Mouse (Mus musculus) embryonic fibroblast, embryonic 13.5 days (primary cell): Measurements from ENCODE around the gene Snx12. TPM values are rescaled to one million over a fixed set of nuclear protein-coding genes. Genes with fewer than 3 reads are reported as not detected.

Source experiments
- H3K27ac ChIP-seq: 2 replicates; pipeline ENCODE4 v1.5.1; 2012; ENCODE audit warnings: low read length, control low read depth, inconsistent platforms; ENCODE audit not compliant: insufficient read depth
- H3K4me1 ChIP-seq: 2 replicates; pipeline ENCODE4 v1.6.1; 2011; ENCODE audit warnings: low read length; ENCODE audit not compliant: control insufficient read depth, insufficient read depth
- H3K4me3 ChIP-seq: 2 replicates; pipeline ENCODE4 v1.5.1; 2011; ENCODE audit warnings: mild to moderate bottlenecking, control low read depth, low read length; ENCODE audit not compliant: insufficient read depth
- CTCF ChIP-seq: IDR thresholded peaks from 2 replicates; pipeline ENCODE4 v1.5.1; 2011; ENCODE audit warnings: mild to moderate bottlenecking, control low read depth, low read length, moderate library complexity, borderline replicate concordance; ENCODE audit not compliant: insufficient read depth
- POLR2A ChIP-seq: IDR thresholded peaks from 2 replicates; pipeline ENCODE4 v1.6.1; 2011; ENCODE audit warnings: low read depth, mild to moderate bottlenecking, control low read depth, low read length, moderate library complexity
- polyA plus RNA-seq: library from polyadenylated mRNA; stranded (reverse); fragments of >200 nt; gene quantifications from 2 replicates; pipeline ENCODE4 v1.2.4, GENCODE M21; 2011; ENCODE audit warnings: low read depth; ENCODE audit not compliant: missing spikeins, insufficient read length

The Snx12 gene
- 73.9 and 83.3 TPM in 2 replicates for polyA plus RNA-seq

DNA sequence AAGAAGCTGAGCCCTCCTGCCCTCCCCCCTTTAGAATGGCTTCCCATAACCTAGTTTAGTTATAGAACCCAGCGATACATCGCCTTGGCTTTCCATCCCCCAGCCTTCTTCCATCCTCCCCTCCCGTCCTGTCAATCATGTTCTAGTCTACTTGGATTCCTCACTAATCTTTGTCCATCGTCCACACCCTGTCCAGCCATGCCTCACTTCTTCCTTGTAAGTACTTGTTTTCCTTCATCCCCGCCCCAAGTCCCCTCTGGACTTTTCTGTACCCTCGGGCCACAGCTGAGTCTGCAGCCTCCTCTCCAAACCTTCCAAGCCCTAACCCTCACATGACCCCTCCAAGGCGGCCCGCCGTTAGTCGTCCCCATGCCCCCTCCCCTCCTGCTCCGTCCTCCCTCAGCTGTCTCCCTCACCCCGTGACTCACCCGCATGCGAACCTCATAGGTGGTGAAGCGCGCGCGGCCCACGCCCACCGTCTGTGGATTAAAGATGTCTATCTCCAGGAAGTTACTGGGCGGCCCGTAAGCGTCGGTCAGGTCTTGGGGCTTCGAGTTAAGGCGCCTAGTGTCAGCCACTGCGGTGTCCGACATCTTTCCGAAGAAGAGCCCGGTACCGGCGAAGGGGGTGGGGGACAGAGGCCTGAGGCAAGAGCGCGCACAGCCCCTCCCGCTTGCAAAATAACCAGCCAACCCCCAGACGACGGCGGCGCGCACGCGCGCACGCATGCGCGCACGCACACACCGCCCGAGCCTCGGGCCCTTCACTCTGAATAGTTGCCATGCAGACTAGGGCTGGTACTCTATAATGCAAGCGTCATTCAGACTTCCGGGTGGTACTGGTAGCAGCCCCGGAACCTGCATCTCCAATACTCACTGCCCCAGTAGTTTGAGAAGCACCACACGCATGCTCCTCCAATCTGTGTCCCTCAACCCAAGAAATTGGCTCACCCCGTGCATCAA lies at the start of gene Snx12:
TSS of gene Snx12 (minus strand) at position 730 of the 962 bp plus-strand sequence.
- TF ChIP-seq POLR2A (peak; percentile 68), CTCF (no peak)
- Histone ChIP-seq H3K4me1 (no peaks in the 10 kb centered on the region), H3K4me3 (peak within 1 kb of the TSS; percentile 71), H3K27ac (peak within 1 kb of the TSS; percentile 86)

GRCm38 (mm10) chrX:101268755-101269124 lies 46.4 kb upstream of the Snx12 start, which contains the start of gene Gm20489:
Gene Gm20489, minus strand, starts transcription at chrX:101269023.
- TF ChIP-seq CTCF (no peak), POLR2A (no peak)
- Histone ChIP-seq H3K4me3 (no peak within 1 kb of the TSS), H3K4me1 (no peaks in the 10 kb centered on the region), H3K27ac (no peak within 1 kb of the TSS)

- no peaks in the 10 kb centered on the region for H3K4me1 ChIP-seq
- H3K4me3 ChIP-seq: no peak within 1 kb of the TSS
- TF ChIP-seq CTCF (no peak), POLR2A (no peak)
- no peak within 1 kb of the TSS for H3K27ac ChIP-seq
Measured at GRCm38 (mm10) chrX:101268025-101268754, 45.8 kb upstream of the Snx12 start, which contains the start of gene Il2rg. Gene Il2rg, minus strand, starts transcription at chrX:101268255.

DNA sequence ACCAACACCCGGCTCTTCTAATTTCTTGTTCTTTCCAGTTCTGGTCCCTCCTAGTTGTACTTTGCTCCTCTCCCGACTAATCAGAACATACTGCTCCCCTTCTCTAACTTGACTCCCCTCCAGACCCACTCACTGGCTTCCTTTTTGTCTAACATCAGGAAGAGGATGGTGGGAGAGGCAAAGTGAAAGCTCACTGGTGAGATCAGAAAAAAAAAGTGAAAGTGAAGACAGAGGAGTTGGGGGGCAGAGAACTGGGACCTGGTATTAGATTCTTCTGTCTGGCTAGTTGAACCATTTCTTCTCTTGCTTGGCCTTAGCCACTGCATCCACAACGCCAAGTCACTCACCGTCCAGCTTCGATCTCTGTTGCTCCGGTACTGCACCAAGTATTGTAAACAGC lies 44.3 kb upstream of the Snx12 start:
- Histone ChIP-seq H3K4me3 (no peak overlapping the region), H3K4me1 (no peaks in the 10 kb centered on the region), H3K27ac (no peak overlapping the region)
- TF ChIP-seq CTCF (no peak), POLR2A (no peak)

DNA sequence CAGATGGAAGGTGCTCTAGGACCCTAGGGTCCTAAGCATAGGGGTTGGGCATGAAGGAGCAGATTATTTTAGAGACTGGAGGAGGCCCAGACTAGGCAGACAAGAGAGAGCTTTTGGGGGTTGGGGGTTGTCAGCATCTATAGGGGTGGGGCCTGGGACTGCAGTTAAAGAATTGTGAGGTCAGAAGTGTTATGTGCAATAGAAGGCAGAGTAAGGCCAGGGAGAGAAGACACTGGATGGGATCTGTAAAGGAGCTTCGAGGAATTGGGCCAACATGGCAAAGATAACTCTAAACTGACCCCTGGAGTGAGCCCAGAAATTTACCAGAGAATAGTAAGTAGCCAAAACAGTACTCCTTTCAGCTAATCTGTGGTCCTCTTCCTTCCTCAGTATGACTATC lies 41.5 kb upstream of the Snx12 start, which contains the start of gene Gm614:
TSS of gene Gm614 (minus strand) at position 101 of the 400 bp plus-strand sequence.
- TF ChIP-seq CTCF (no peak), POLR2A (no peak)
- H3K4me1 ChIP-seq: no peaks in the 10 kb centered on the region
- no peak within 1 kb of the TSS for H3K27ac ChIP-seq
- H3K4me3 ChIP-seq: no peak within 1 kb of the TSS

GRCm38 (mm10) chrX:101260441-101261325 lies 38.3 kb upstream of the Snx12 start:
- Histone ChIP-seq H3K4me1 (no peaks in the 10 kb centered on the region), H3K27ac (no peak overlapping the region), H3K4me3 (no peak overlapping the region)
- no peak for TF ChIP-seq CTCF

DNA sequence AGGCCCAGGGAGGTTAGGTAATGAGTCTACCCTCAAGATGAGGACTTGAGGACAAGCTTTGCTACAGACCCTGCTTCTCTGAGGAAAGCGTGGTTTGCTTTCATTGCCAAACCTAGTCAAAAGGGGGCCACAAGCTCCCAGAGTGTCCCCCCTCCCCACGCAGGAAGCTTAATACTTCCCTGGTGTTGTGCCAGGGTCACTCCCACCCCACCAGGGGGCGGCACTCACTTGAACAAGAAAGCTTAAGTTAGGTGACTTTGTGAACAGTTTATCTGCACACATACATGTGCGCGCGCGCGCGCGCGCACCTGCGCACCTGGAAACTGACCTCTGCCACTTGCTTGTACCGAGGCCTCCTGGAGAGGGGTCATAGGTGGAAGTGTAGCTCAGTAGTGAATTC lies 34.2 kb upstream of the Snx12 start:
- no peak overlapping the region for H3K4me3 ChIP-seq
- no peaks in the 10 kb centered on the region for H3K4me1 ChIP-seq
- no peak for TF ChIP-seq CTCF
- H3K27ac ChIP-seq: no peak overlapping the region

GRCm38 (mm10) chrX:101254740-101255139 lies 32.4 kb upstream of the Snx12 start:
- Histone ChIP-seq H3K4me1 (no peaks in the 10 kb centered on the region), H3K27ac (no peak overlapping the region), H3K4me3 (peak overlapping the region; percentile 64)
- TF ChIP-seq POLR2A (no peak), CTCF (no peak)

GRCm38 (mm10) chrX:101253952-101254729 lies 31.8 kb upstream of the Snx12 start, which contains the start of gene Foxo4:
Gene Foxo4, plus strand, starts transcription at chrX:101254528.
- peak; percentile 82 for TF ChIP-seq POLR2A
- TF ChIP-seq CTCF: no peak
- H3K4me3 ChIP-seq: peak within 1 kb of the TSS; percentile 64
- H3K27ac ChIP-seq: peak within 1 kb of the TSS; percentile 46; the same call in 1 of the 2 replicates
- no peaks in the 10 kb centered on the region for H3K4me1 ChIP-seq
